Mouse (Mus musculus) bone marrow macrophage, adult 2 months (primary cell): ENCODE data around the gene Dll3.

Experiments
- CTCF ChIP-seq: IDR thresholded peaks from 2 replicates; pipeline ENCODE4 v1.5.1; 2012; ENCODE audit warnings: low read depth, mild to moderate bottlenecking, low read length, moderate library complexity
- POLR2A ChIP-seq: IDR thresholded peaks from 2 replicates; pipeline ENCODE4 v1.6.1; 2012; ENCODE audit warnings: mild to moderate bottlenecking, low read depth, low read length, borderline replicate concordance

- TF ChIP-seq CTCF (0 out of 2 replicates have a peak, but pooled peaks have one; percentile 16), POLR2A (no peak)
Measured at GRCm38 (mm10) chr7:28344637-28345036, 42.6 kb upstream of the Dll3 start.
